Mouse (Mus musculus): ENCODE measurements at regions not wholly inside any gene's neighbourhood (a gene's known extent, or its start where the extent isn't known, plus 50 kb on each side); places are given as distances from the start of the nearest gene placed in this dataset.

- no peak for DNase-seq (ENCODE audit: low spot score in 2 of 2)
These were observed 125.2 kb upstream of the Tent5a start for GRCm38 (mm10) chr9:85452196-85452857.

DNA sequence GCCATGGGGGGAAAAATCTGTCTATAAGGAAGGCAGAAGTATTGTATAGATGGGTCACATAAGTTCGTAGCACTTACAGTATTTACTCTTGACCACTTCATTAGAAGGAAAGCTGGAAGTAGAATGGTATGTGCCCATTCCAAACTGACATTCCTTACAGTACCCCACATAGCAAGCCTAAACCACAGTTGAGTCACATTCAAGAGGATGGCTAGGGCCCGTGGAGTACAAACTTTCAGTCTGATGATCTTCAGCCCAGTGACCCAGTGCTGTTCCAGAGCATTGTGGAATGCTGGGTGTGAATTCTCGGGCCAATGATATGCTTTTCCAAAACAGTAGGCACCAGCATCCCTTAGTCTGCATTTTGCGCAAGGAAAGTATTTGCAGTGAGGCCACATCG is 124.2 kb upstream of the Tent5a start:
- no peak for DNase-seq (ENCODE audit: low spot score in 2 of 2)

- DNase-seq (ENCODE audit: low spot score in 2 of 2) = no peak
These were observed 123.7 kb upstream of the Tent5a start for GRCm38 (mm10) chr9:85450877-85451276.

DNA sequence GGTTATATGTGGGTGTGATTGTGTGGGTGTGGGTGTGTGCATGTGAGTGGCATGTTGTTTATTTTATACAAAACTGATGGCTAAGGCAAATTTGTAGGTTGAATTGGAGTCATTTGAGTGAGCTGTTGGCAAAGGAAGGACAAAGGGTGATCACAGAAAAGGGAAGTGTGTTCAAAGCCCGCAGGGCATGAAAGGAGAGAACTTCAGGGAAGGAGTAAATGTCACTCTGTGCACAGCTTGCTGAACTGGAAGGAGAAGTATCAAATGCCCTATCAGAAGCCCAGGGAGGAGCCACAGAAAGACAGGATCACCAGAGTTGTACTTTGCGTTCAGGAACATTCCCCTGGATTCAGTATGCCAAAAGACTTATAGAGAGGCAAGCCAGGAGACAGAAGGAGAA is 122.3 kb upstream of the Tent5a start:
- no peak for DNase-seq (ENCODE audit: low spot score in 2 of 2)

GRCm38 (mm10) chr9:85442761-85443505 is 115.8 kb upstream of the Tent5a start:
- no peak for DNase-seq (ENCODE audit: low spot score in 2 of 2)

GRCm38 (mm10) chr9:85439664-85440063 is 112.5 kb upstream of the Tent5a start:
- DNase-seq (ENCODE audit: low spot score in 2 of 2) = no peak

- DNase-seq (ENCODE audit: low spot score in 2 of 2) = no peak
These were observed 105.1 kb upstream of the Tent5a start for GRCm38 (mm10) chr9:85432220-85432619.

DNA sequence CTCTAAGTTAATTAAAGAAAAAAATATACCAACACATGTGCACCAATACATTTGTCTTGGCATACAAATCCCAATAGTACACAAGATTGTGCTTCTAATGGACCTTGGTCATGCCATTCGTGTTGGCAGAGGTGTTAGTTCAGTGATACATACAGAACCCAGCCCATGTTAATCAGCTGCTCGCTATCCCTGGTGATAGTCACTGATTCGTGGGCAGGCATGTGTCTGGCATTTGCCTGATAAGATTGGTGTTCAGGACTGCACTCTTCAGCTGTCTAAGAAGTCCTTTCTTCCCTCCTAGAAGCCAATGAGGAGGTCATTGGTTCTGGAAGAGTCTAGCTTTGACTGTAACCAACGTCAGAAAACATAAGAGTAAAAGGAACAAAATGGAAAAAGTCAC is 99.7 kb upstream of the Tent5a start:
- no peak for DNase-seq (ENCODE audit: low spot score in 2 of 2)

- no peak for DNase-seq (ENCODE audit: low spot score in 2 of 2)
These were observed 96.8 kb upstream of the Tent5a start for GRCm38 (mm10) chr9:85423908-85424307.

DNA sequence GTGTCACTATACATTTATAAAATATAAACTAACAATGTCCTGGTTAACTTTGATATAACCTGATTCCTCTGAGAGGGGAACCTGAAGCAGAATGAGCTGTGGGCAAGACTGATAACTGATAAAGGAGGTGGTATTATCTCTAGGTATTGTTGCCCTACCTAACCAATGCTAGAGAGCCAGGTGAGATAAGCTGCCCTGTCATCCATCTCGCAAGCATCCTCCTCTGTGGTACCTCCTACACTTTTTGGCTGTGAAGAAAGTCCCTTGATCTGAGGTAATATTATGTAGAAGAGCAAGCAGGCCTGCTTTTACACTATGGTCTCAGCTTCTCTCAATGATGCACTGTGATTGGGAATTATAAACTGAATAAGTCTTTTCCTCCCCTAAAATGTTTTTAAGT is 87.2 kb upstream of the Tent5a start:
- no peak for DNase-seq (ENCODE audit: low spot score in 2 of 2)

GRCm38 (mm10) chr9:85413813-85414212 is 86.7 kb upstream of the Tent5a start:
- DNase-seq (ENCODE audit: low spot score in 2 of 2) = no peak

DNA sequence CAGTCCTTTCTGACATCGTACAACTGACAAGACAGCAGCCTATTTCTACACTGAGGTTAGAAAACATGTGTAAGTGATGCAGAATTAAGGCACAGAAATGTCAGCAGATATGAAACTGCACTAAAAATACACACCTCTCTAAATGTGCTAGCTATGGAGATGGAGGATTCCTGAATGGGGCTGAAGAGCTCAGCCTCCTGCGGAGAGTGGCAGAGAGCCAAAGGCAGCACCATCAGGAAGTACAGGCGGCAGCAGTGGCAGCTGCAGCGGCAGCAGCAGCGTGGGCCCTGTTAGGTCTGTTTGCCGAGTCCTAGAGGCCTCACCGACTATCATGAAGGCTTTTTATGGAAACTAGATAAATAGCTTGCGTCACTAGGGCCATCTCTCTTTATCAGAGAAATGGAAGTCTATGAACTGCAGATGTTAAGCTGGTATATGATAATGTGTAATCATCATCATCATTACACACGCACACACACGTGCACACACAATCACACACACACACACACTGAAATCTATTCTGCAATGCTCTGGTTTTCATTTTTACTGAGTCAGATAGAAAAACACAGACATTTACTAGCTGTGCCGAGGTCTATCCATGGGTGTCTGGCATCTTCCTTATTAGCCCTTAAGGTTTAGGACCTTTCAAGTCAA is 83.6 kb upstream of the Tent5a start:
- DNase-seq (ENCODE audit: low spot score in 2 of 2) = peak; percentile 18 to 23

DNA sequence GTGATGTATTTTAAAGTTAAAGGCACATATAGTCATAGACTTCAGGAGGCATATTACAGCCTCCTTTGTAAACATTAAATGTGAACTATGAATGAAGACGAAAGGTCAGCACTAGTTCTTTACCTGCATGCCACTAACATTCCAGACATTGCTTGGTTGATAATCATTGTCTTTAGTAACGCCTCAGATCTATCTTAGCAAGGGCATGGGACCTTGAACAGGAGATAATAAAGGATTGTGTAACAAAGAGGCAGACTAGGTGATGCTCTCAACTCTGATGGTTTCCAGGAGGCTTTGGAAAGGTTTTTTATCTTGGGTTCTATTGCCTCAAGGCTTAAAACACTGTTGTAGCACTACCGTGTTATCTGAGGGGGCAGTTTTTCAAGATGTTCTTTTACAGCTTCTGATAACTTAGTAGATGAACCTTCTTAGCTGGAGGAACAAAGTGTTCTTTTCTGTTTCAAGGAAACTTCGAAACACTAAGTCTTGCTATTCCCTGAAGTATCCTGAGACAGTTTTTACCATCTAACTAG is 82.9 kb upstream of the Tent5a start:
- no peak for DNase-seq (ENCODE audit: low spot score in 2 of 2)

DNA sequence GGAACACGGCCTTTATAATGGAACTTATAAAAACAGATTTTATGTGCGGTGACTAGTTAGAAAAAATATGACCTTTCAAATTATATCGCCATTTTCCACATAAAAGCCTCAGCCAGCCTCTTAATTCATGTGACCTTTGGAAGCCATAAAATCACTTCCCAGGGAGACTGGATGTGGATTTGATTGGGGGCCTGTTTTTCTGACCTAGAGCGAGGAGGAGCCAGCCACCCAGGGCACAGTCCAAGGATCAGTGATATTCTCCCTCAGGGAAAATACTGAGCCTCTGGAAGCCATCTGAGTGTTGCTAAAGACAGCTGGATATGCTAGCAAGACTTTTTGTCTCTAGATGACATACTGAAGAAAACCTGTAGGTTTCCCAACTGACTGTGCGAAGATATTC is 81.3 kb upstream of the Tent5a start:
- DNase-seq (ENCODE audit: low spot score in 2 of 2) = no peak

DNA sequence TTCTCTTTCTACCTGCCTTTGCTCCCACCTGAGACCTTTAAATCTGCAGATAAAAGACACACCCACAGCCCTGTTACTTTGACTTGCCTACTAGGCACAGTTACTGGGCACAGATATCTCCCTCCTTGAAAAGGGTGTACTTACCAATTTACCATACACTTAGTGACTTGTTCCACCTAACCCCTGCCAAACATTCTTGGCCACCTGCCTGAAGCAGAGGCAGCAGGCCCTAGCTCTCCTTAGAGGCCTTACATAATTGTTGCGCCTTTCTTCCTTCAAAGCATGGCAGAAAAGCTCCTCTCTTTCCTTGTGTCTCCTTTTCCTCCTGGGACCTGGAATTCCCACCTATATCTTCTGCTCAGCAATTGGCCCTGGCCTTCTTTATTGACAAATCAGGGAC is 80.4 kb upstream of the Tent5a start:
- no peak for DNase-seq (ENCODE audit: low spot score in 2 of 2)

DNA sequence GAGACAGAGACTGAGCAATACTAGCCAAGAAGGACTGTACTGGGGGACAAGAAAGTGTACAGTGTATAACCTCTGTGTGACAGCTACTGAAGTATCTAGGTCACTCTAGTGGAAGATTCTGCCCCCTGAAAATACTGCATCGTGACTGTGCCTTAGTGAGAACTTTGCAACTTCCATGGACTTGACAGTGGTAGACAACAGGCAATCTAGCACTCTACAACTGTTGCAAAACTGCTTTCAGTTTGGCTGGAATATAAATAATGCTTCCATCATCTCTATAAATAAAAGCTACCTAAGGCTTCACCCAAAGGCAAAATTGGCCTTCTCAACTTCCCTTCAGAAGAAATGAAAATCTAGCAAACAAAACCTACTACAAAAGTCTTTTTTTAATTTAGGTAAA is 74.6 kb upstream of the Tent5a start:
- no peak for DNase-seq (ENCODE audit: low spot score in 2 of 2)

DNA sequence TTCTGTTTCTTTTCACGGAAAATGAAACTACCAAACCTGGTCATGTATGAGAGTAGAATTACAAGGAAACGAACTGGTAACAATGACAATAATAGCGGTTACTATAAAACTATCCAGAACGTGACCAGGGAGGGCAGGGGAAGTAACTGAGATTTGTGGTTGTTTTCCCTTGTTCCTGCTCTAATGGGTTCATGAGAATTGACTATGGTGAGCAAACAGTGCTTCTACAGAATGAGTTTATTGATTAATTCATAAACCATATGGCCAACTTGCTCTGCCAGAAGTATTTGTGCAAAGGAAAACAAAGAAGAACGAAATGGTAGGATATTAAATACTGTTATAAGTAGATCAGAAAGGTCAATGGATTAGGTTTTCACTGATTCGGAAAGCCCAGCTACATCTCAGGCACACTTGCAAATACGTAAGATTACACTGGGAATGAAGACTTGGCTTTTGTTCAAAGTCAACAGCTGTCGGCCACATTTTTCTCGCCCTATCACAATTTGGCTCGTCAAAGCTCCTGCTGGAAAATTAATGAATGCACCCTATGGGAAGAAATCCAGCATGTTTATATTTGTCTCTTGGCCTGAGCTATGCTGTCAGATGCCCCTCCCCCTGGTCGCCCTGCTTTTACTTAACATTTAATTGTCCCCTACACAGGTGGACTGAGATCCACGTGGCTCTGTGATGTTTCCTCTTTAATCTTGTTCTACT is 73.6 kb upstream of the Tent5a start:
- no peak for DNase-seq (ENCODE audit: low spot score in 2 of 2)

DNA sequence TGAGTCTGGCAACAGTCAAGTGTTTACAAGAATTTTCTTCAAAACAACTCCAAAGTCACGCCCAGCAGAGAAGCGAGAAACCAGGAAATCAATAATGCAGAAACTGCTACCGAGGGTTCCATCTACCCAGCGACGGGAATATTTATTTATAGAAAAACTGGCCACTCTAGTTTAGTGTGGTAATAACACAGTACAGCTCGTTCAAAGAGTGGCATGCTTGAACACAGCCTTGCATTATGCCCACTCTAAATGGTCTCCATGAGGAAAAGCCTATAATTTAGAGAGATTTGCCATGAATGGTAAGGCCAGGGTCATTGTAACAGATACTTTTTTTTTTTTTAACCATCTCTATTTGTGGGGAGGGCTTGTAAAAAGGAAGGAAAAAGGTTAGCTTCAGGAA is 67.8 kb upstream of the Tent5a start:
- no peak for DNase-seq (ENCODE audit: low spot score in 2 of 2)

DNA sequence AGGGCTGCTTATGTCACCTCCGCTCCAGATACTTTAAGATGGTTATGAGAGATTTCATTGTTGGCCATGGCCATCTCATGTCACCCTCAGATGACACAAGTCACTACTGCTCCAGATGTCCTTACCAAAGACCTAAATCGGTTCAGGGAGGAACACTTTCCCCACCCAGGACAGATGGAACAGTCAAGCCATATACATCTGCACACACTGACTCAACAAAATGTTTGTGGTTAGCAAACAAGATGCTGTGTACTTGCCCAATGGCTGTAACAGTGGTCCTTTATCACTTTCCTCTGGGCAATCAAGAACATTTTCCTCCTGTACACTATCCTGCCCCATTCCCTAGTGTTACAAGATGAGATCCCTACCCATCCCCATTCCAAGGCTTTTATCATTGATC is 64.1 kb upstream of the Tent5a start:
- DNase-seq (ENCODE audit: low spot score in 2 of 2) = no peak

- no peak for DNase-seq (ENCODE audit: low spot score in 2 of 2)
These were observed 61.7 kb upstream of the Tent5a start for GRCm38 (mm10) chr9:85388775-85389393.

- no peak for DNase-seq (ENCODE audit: low spot score in 2 of 2)
These were observed 55.3 kb upstream of the Tent5a start for GRCm38 (mm10) chr9:85382413-85382812.
